Mouse (Mus musculus) E14TG2a.4 (cell line): ENCODE data around the gene Zic3.

ENCODE experiments used
- CTCF ChIP-seq: conservative IDR thresholded peaks from 2 replicates; pipeline ENCODE4 v1.5.1; 2014; ENCODE audit warnings: low read length
- NANOG ChIP-seq: IDR thresholded peaks from 2 replicates; pipeline ENCODE4 v1.6.1; 2014; ENCODE audit warnings: borderline replicate concordance, low read length, mixed read lengths
- POU5F1 ChIP-seq: IDR thresholded peaks from 2 replicates; pipeline ENCODE4 v1.6.1; 2014; ENCODE audit warnings: low read length, borderline replicate concordance

DNA sequence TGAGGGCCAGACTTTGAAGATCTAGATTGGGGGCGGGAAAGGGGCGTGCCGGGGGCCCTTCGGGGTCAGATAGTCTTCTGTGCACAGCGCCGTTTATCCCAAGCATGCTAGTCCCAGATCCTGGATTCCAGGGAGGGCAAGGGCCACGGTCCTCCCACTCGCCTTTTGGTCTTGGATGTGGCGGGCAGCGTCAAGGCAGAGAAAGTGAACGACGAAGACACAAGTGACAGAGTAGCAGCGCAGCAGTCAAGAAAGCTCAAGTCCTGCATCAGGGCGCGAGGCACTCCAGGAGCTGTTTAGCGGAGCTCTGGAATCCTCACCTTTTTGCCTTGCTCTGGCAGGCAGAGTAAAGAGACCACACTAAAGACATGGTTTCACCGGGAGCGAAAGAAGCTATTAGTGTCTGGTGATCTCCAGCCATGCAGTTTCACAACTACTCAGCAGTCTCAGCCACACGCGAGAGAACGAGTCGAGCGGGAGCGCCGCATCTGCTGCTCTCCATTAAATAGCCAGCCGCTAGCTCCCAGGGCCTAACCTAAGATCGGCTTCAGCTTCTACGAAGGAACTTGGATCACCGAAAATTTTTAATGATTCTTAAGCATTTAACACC, 7.1 kb upstream of the Zic3 start:
- no peak for TF ChIP-seq CTCF
- no peak for TF ChIP-seq POU5F1
- TF ChIP-seq NANOG, result no peak
